Mouse (Mus musculus) neutrophil, adult 5-6 weeks (primary cell): ENCODE data around the gene Smu1. TPM values are rescaled to one million over a fixed set of nuclear protein-coding genes. Genes with fewer than 3 reads are reported as not detected.

ENCODE experiments used
- total RNA-seq: library from RNA; stranded (forward); fragments of 200-1000 nt; gene quantifications from 2 replicates; pipeline ENCODE4 v1.2.3, GENCODE M21; 2017

The Smu1 gene
- total RNA-seq, 1 experiment from 2014 or later, result 109 TPM

Other genes with a start within 250 kb of the Smu1 start
- 11.0 and 15.5 TPM in 2 replicates for gene Aptx, start 54.7 kb downstream of the Smu1 start, total RNA-seq
- 371 and 454 TPM in 2 replicates for gene Dnaja1, start 35.8 kb downstream of the Smu1 start, total RNA-seq
- 28.4 and 31.2 TPM in 2 replicates for gene B4galt1, start 96.1 kb upstream of the Smu1 start, total RNA-seq
- gene Spink4, start 162.1 kb upstream of the Smu1 start, total RNA-seq, result not detected in 2 replicates
- gene Bag1, start 190.4 kb upstream of the Smu1 start, total RNA-seq, result 134 and 143 TPM in 2 replicates
- gene Chmp5, start 190.5 kb upstream of the Smu1 start, total RNA-seq, result 111 and 126 TPM in 2 replicates
- gene Nfx1, start 213.0 kb upstream of the Smu1 start, total RNA-seq, result 84.3 and 110 TPM in 2 replicates